Mouse (Mus musculus): ENCODE data around the gene S100a8.
A peak's percentile ranks its signal among the peaks of the same experiment; 100 is the strongest.

The S100a8 gene

GRCm38 (mm10) chr3:90668846-90669245 lies at the start of gene S100a8:
TSS of gene S100a8 (plus strand) at chr3:90668978.
- DNase-seq, result no peak

GRCm38 (mm10) chr3:90621552-90621951 lies 47.2 kb upstream of the S100a8 start:
- DNase-seq, result no peak

GRCm38 (mm10) chr3:90623435-90624071 lies 45.2 kb upstream of the S100a8 start:
- peak; percentile 50 to 63 for DNase-seq

GRCm38 (mm10) chr3:90625496-90625895 lies 43.3 kb upstream of the S100a8 start:
- no peak for DNase-seq

GRCm38 (mm10) chr3:90626266-90627021 lies 42.3 kb upstream of the S100a8 start:
- DNase-seq, result no peak

GRCm38 (mm10) chr3:90627366-90627765 lies 41.4 kb upstream of the S100a8 start:
- DNase-seq, result no peak

- peak; percentile 17 to 25 for DNase-seq
These were observed 41.0 kb upstream of the S100a8 start for GRCm38 (mm10) chr3:90627807-90628206.

GRCm38 (mm10) chr3:90629298-90629697 lies 39.5 kb upstream of the S100a8 start:
- DNase-seq, result no peak

- DNase-seq, result no peak
These were observed 36.8 kb upstream of the S100a8 start for GRCm38 (mm10) chr3:90631984-90632383.

GRCm38 (mm10) chr3:90638511-90639275 lies 30.1 kb upstream of the S100a8 start:
- no peak for DNase-seq

GRCm38 (mm10) chr3:90639511-90640154 lies 29.1 kb upstream of the S100a8 start:
- DNase-seq, result peak; percentile 64 to 65

- DNase-seq, result no peak
These were observed 27.8 kb upstream of the S100a8 start for GRCm38 (mm10) chr3:90640981-90641380.

- peak; percentile 58 to 62 for DNase-seq
These were observed 24.6 kb upstream of the S100a8 start for GRCm38 (mm10) chr3:90644220-90644619.

- no peak for DNase-seq
These were observed 21.5 kb upstream of the S100a8 start for GRCm38 (mm10) chr3:90647291-90647690.

GRCm38 (mm10) chr3:90648981-90649380 lies 19.8 kb upstream of the S100a8 start:
- DNase-seq, result no peak

GRCm38 (mm10) chr3:90649832-90650231 lies 18.9 kb upstream of the S100a8 start:
- DNase-seq, result no peak

GRCm38 (mm10) chr3:90652878-90653508 lies 15.8 kb upstream of the S100a8 start:
- DNase-seq, result peak; percentile 38 to 61

- no peak for DNase-seq
These were observed 15.1 kb upstream of the S100a8 start, which contains the start of gene S100a7a for GRCm38 (mm10) chr3:90653717-90654116. TSS of gene S100a7a (plus strand) at chr3:90654017.

- no peak for DNase-seq
These were observed 11.4 kb upstream of the S100a8 start for GRCm38 (mm10) chr3:90657405-90657804.

- DNase-seq, result no peak
These were observed 9.3 kb upstream of the S100a8 start for GRCm38 (mm10) chr3:90659364-90660044.

GRCm38 (mm10) chr3:90664219-90664618 lies 4.6 kb upstream of the S100a8 start:
- no peak for DNase-seq

GRCm38 (mm10) chr3:90678656-90679055 lies 9.9 kb downstream of the S100a8 start:
- no peak for DNase-seq
